Mouse (Mus musculus) embryonic facial prominence, embryonic 15.5 days (tissue): ENCODE measurements at regions not wholly inside any gene's neighbourhood (a gene's known extent, or its start where the extent isn't known, plus 50 kb on each side); places are given as distances from the start of the nearest gene placed in this dataset.
"Not testable (repeated sequence)": the region's sequence is repeated elsewhere in the genome, so short reads cannot be mapped to it uniquely, and the experiment has no call there.

Experiments used
- ATAC-seq: fragments of 200-750 bp; cut with Nextera tagmentation; 2 replicates; pipeline ENCODE4 v1.8.0; 2017; ENCODE audit warnings: low read depth, moderate TSS enrichment; ENCODE audit not compliant: insufficient number of reproducible peaks, low FRiP score, low TSS enrichment
- H3K27ac ChIP-seq: fragments of 300-500 bp; sonication (generic); replicated peaks from 2 replicates; pipeline ENCODE4 v1.5.1; 2015; ENCODE audit warnings: mild to moderate bottlenecking, inconsistent platforms
- H3K27me3 ChIP-seq: fragments of 300-500 bp; sonication (generic); 2 replicates; pipeline ENCODE4 v1.6.1; 2015; ENCODE audit warnings: inconsistent platforms
- H3K36me3 ChIP-seq: fragments of 300-500 bp; sonication (generic); 2 replicates; pipeline ENCODE4 v1.6.1; 2015; ENCODE audit warnings: mild to moderate bottlenecking, inconsistent platforms
- H3K4me1 ChIP-seq: fragments of 300-500 bp; sonication (generic); 2 replicates; pipeline ENCODE4 v1.6.1; 2015; ENCODE audit warnings: inconsistent platforms
- H3K4me2 ChIP-seq: fragments of 300-500 bp; sonication (generic); replicated peaks from 2 replicates; pipeline ENCODE4 v1.6.1; 2015; ENCODE audit warnings: mild to moderate bottlenecking, inconsistent platforms
- H3K4me3 ChIP-seq: fragments of 300-500 bp; sonication (generic); replicated peaks from 2 replicates; pipeline ENCODE4 v1.5.1; 2015; ENCODE audit warnings: mild to moderate bottlenecking, inconsistent platforms
- H3K9ac ChIP-seq: fragments of 300-500 bp; sonication (generic); 2 replicates; pipeline ENCODE4 v1.6.1; 2015; ENCODE audit warnings: inconsistent platforms
- H3K9me3 ChIP-seq: fragments of 300-500 bp; sonication (generic); replicated peaks from 2 replicates; pipeline ENCODE4 v1.6.1; 2016; ENCODE audit warnings: inconsistent platforms
- whole genome bisulfite sequencing: fragments of 180-500 bp; shearing (Covaris S2); methylation state at CpG from one replicate; pipeline ENCODE4 v1.1.7; 2015; 5-methylcytosine and 5-hydroxymethylcytosine counted together

DNA sequence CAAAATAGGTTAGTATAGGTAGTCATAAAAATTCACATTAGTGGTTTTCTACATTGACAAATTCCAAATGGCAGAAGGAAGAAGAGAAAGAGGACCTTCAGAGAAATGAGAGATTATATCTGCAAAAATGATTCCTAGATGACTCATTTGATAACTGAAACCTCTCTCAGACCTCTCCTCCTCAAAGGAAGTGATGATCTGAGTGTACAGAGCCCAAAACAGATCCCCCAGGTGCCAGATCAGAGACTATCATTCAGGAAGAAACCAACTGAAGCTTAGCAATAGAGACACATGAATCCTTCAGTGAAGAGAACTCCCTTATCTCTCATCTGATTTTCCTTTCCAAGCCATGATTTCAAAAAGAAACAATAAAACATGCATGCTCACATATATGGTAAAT is 234.0 kb upstream of the Intu start:
- Histone ChIP-seq H3K4me3 (no peak overlapping the region), H3K27ac (no peak overlapping the region), H3K27me3 (no peaks in the 10 kb centered on the region), H3K9ac (no peak overlapping the region), H3K36me3 (no peaks in the 10 kb centered on the region), H3K4me1 (no peaks in the 10 kb centered on the region), H3K9me3 (no peaks in the 10 kb centered on the region), H3K4me2 (no peak overlapping the region)
- ATAC-seq = no peak

DNA sequence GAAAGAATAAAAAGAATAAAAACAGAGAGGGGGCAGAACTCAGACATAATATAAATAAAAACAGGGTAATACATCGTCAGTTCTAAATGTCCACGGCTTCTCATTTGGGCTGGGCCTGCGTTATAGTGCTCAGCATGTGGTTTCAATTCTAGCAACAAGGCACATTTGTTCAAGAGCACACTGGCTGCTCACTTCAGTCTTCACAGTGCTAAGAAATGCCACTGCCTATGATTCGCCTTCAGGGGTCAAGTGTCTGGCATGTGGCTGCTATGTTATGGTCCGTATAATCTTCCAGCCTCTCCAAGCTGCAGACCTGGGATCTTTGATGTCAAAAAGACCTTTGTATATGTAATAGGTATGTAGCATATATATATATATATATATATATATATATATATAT is 210.8 kb upstream of the Intu start:
- no peaks in the 10 kb centered on the region for H3K36me3 ChIP-seq
- H3K4me2 ChIP-seq = no peak overlapping the region
- ATAC-seq = no peak
- no peak overlapping the region for H3K4me3 ChIP-seq
- no peaks in the 10 kb centered on the region for H3K9me3 ChIP-seq
- no peak overlapping the region for H3K9ac ChIP-seq
- no peaks in the 10 kb centered on the region for H3K4me1 ChIP-seq
- H3K27ac ChIP-seq = no peak overlapping the region
- WGBS = 29% methylated on average over 5 of the region's 5 CpGs
- no peaks in the 10 kb centered on the region for H3K27me3 ChIP-seq

DNA sequence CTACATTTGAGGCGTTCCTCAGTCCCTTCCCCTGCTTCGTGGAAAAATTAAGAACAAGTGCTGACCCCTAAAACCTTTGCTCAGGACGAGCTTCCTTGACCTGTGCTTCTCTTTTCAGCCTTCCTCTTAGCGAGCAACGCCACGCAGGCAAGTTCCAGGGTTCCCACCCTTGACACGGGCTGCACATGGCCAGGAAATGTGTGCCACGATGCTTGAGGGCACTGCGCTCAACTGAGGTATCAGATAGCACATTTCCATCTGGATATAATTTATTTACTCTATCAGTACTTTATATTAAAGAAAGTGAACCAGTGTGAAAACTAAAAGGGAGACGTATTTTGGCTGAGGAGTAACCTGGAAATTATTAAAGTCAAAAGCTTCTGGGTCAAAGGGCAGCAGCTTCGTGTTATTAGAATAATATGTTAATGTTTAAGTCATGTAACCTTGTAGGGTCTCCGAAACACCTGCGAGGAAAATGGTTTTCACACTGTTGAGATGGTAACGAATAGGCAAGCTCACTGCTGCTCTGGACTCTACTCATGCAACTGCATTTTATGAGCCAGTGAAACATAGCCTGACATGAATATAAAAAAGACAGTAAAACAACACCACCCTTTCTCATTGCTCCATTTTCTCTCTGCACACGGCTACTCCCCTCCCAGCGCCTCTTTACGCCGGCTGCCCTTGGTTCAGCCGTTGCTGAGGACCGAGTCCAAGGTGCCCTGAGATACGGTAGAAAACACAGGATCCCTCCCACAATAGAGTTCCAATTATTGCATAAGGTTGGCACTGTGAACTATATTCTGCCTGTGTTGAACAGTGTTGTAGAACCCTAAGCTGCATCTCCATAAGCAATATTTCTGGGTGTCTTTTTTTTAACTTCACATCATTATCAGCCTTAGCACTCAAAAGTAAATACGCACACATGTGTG is 204.9 kb upstream of the Intu start:
- no peak for ATAC-seq
- no peak overlapping the region for H3K9ac ChIP-seq
- H3K27me3 ChIP-seq = no peaks in the 10 kb centered on the region
- WGBS = 49% methylated on average over 22 of the region's 22 CpGs
- H3K9me3 ChIP-seq = no peaks in the 10 kb centered on the region
- no peak overlapping the region for H3K4me3 ChIP-seq
- no peak overlapping the region for H3K4me2 ChIP-seq
- H3K36me3 ChIP-seq = no peaks in the 10 kb centered on the region
- H3K4me1 ChIP-seq = 0 out of 2 replicates have a peak, but pooled peaks cover 4% of the 10 kb centered on the region
- H3K27ac ChIP-seq = no peak overlapping the region

DNA sequence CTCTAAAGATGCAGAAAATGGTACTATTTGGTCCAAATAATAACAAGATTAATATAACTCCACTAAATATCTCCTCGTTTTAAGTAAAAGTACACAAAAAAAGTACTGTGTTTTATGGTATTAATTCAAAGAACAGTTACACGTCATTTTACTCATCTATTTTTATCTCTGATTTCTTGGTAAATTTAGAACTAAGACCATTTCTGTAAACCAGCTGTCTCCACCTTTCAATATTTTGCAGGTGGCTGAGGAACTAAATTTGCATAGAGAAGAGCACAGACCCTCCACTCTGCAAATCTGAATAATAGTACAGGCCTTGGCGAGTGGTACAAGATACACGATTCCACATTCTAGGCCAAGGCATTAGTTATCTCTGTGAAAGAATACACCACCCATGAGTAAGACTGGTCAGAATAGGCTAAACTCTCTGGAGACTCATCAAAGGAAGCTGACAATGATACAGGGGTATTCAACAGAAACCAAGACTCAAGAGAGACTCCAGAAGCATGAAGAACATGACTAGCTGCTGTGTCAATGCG is 191.5 kb upstream of the Intu start:
- Histone ChIP-seq H3K36me3 (no peaks in the 10 kb centered on the region), H3K4me3 (no peak overlapping the region), H3K27ac (no peak overlapping the region), H3K27me3 (no peaks in the 10 kb centered on the region), H3K9ac (no peak overlapping the region), H3K9me3 (no peaks in the 10 kb centered on the region), H3K4me1 (no peaks in the 10 kb centered on the region), H3K4me2 (no peak overlapping the region)
- no peak for ATAC-seq
- WGBS = 78% methylated on average over 5 of the region's 5 CpGs

DNA sequence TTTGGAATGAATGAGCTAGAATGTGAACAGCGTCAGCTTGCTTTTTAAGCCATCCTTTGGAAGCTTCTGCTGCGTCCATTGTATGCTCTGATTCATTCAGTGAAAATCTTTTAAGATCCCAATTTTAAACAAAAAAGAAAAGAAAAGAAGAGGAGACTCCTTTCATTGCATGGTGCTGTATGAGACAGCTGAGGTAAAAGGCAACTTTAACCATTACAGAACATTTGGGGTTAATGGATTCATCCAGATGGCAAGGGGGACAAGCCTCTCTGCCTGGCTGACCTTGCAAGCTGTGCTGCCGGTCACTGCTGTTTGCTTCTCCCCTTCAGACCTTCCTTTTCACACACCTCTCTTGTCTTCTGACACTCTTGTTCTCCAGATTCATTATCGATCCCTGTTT is 176.0 kb upstream of the Intu start:
- no peaks in the 10 kb centered on the region for H3K9me3 ChIP-seq
- H3K27ac ChIP-seq = no peak overlapping the region

DNA sequence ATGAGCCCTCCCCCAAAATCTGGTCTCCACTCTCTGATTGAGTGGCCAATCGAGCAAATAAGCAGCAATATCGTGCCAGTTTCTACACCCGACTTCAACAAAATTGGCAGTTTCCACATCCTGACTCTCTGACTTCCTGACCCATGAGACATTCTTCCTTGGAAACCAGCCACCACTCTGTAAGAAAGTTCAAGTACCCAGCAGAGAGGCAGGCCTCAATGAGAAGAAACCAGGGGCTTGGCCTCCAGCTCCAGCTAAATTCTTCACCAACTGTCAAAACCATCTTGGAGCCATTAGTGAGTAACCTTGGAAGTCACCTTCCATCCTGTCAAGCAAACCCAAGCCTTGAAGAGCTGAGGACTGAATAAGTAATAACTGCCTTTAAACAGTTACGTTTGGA is 162.7 kb upstream of the Intu start:
- no peaks in the 10 kb centered on the region for H3K27me3 ChIP-seq
- no peak for ATAC-seq

More for the DNA sequence above, 176.0 kb upstream of the Intu start:
- Histone ChIP-seq H3K27me3 (no peaks in the 10 kb centered on the region), H3K9ac (no peak overlapping the region), H3K4me1 (no peaks in the 10 kb centered on the region), H3K4me3 (no peak overlapping the region), H3K4me2 (no peak overlapping the region), H3K36me3 (no peaks in the 10 kb centered on the region)
- ATAC-seq = no peak
- WGBS = 72% methylated on average over 4 of the region's 4 CpGs

DNA sequence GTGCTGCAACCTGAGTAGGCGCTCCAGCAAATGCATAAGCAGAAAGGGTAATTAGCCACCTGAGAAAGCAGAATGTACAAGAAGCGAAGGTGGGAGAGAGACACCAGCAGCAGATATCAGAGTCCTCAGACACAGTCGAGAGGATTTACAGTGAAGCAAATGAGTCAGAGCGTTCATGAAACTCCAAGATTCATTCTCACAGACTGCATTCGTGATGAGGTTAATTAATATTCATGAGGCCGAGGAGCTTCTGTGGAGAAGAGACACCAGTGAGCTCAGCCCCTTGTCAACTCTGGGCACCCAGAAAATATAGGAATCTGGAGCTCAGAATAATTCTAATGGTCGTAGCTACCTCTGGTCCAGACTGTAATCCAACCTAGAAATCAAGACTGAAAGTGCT is 159.7 kb upstream of the Intu start:
- WGBS = 59% methylated on average over 7 of the region's 7 CpGs
- no peak for ATAC-seq
- H3K4me1 ChIP-seq = no peaks in the 10 kb centered on the region

More for the DNA sequence above, 162.7 kb upstream of the Intu start:
- Histone ChIP-seq H3K4me1 (0 out of 2 replicates have a peak, but pooled peaks cover 2% of the 10 kb centered on the region), H3K27ac (no peak overlapping the region), H3K4me2 (no peak overlapping the region), H3K9ac (no peak overlapping the region), H3K36me3 (no peaks in the 10 kb centered on the region), H3K9me3 (no peaks in the 10 kb centered on the region), H3K4me3 (no peak overlapping the region)
- 82% methylated on average over 4 of the region's 4 CpGs for WGBS

DNA sequence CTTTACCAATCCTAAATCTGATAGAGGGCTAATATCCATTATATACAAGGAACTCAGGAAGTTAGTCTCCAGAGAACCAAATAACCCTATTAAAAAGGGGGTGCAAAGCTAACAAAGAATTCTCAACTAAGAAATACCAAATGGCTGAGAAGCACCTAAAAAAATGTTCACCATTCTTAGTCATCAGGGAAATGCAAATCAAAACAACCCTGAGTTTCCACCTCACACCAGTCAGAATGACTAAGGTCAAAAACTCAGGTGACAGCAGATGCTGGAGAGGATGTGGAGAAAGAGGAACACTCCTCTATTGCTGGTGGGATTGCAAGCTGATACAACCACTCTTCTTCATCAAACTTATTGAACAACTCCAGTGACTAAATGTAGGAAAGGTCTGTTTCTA is 154.9 kb upstream of the Intu start:
- H3K27ac ChIP-seq, H3K4me2 ChIP-seq, ATAC-seq, H3K4me3 ChIP-seq, H3K27me3 ChIP-seq, H3K36me3 ChIP-seq, H3K4me1 ChIP-seq, H3K9me3 ChIP-seq, H3K9ac ChIP-seq: not testable (repeated sequence)

More for the DNA sequence above, 159.7 kb upstream of the Intu start:
- H3K27me3 ChIP-seq = no peaks in the 10 kb centered on the region
- H3K9ac ChIP-seq = no peak overlapping the region
- H3K9me3 ChIP-seq = no peaks in the 10 kb centered on the region
- H3K4me3 ChIP-seq = no peak overlapping the region
- H3K4me2 ChIP-seq = no peak overlapping the region
- no peaks in the 10 kb centered on the region for H3K36me3 ChIP-seq
- H3K27ac ChIP-seq = no peak overlapping the region

DNA sequence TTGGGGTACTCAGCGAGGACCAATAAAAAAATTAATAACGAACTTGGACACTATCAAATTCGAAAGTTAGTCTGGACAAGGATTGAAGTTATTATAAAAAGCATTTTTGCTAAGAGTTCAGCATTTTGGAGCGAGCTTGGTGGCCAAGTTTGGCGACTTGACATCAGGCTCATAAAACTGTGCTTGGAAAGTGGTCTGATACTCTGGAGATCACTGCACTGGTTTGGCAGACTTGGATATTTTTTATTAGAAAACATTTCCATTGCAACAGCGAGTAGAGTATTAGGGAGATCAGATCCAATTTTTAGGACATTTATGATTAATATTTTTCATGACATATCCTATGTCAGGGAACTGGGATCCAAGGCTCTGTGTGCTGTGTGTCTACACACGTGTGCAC is 153.7 kb upstream of the Intu start:
- Histone ChIP-seq H3K4me1 (0 out of 2 replicates have a peak, but pooled peaks cover 2% of the 10 kb centered on the region), H3K4me2 (no peak overlapping the region), H3K4me3 (no peak overlapping the region), H3K36me3 (no peaks in the 10 kb centered on the region), H3K27ac (no peak overlapping the region), H3K27me3 (no peaks in the 10 kb centered on the region), H3K9me3 (no peaks in the 10 kb centered on the region), H3K9ac (no peak overlapping the region)
- WGBS = 65% methylated on average over 7 of the region's 7 CpGs
- no peak for ATAC-seq

DNA sequence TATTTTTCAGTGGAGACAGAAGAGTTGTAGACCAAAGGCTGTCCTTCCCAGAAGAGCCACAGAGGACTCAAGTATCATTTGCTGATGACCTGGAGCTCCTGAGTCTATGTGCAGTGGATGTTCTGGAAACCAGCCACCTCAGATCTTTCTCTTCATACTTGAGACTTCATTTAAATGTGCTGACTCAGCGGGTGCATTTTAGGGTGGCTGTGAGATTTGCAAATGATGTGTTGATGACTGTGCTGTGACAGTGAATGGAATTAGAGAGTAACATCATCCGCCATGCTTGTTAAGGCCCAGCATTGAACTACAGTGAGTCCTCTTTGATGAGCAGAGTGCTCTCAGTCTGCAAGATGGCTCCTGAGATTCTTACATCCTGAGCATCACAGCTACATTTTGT is 152.0 kb upstream of the Intu start:
- H3K27me3 ChIP-seq = no peaks in the 10 kb centered on the region
- H3K4me2 ChIP-seq = no peak overlapping the region
- H3K4me1 ChIP-seq = 0 out of 2 replicates have a peak, but pooled peaks cover 2% of the 10 kb centered on the region
- no peaks in the 10 kb centered on the region for H3K9me3 ChIP-seq
- no peak for ATAC-seq
- H3K36me3 ChIP-seq = no peaks in the 10 kb centered on the region
- no peak overlapping the region for H3K4me3 ChIP-seq
- H3K9ac ChIP-seq = no peak overlapping the region
- WGBS = 90% methylated on average over 2 of the region's 2 CpGs
- no peak overlapping the region for H3K27ac ChIP-seq

DNA sequence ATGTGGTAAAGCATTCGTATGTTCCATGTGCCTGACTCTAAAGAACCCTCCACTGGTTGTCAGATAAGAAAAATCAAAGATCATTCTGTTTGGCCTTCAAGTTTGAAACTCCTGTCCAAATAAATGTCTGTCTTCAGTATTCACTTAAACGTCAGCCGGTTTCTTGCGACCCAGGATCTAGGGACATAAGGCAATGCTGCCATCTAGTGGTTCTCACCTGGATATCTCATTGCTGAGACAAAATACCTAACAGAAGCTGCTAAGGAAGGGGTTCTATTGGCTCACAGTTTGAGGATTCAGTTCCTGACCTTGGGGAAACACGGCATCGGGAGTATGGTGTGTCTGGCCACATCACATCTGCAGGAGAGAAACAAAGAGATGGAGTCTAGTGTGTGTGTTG is 139.5 kb upstream of the Intu start:
- Histone ChIP-seq H3K27ac (no peak overlapping the region), H3K4me2 (no peak overlapping the region), H3K27me3 (no peaks in the 10 kb centered on the region), H3K9ac (no peak overlapping the region), H3K36me3 (no peaks in the 10 kb centered on the region), H3K4me1 (peaks cover 8% of the 10 kb centered on the region), H3K4me3 (no peak overlapping the region), H3K9me3 (no peaks in the 10 kb centered on the region)
- no peak for ATAC-seq
- 33% methylated on average over 6 of the region's 6 CpGs for WGBS

DNA sequence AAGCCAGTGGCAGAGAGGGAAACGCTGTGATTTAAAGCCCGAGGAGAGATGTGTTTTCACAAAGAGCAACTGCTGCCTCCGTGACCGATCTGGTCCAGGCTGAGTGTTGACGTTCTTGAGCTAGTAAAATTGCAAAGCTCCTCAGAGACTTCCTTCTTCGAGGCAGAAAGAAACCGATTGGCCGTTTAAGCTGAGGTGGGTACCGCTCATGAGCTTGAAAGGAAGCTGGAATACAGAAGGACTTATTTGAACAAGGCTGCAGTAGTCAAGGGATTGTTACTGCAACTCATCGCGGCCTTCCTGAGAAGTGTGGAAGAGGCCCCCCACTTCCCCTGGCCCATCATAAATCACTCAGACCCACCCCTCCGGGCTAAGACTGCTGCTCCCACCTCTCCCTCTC is 132.9 kb upstream of the Intu start:
- 45% methylated on average over 12 of the region's 12 CpGs for WGBS
- H3K9me3 ChIP-seq = no peaks in the 10 kb centered on the region
- no peak overlapping the region for H3K9ac ChIP-seq
- 0 out of 2 replicates have a peak overlapping the region, but pooled peaks have one; percentile 28 for H3K27ac ChIP-seq
- no peak for ATAC-seq
- H3K4me1 ChIP-seq = peaks cover 16% of the 10 kb centered on the region
- no peak overlapping the region for H3K4me3 ChIP-seq
- no peaks in the 10 kb centered on the region for H3K27me3 ChIP-seq
- H3K4me2 ChIP-seq = 0 out of 2 replicates have a peak overlapping the region, but pooled peaks have one; percentile 10
- H3K36me3 ChIP-seq = no peaks in the 10 kb centered on the region
